Mouse (Mus musculus): ENCODE results near the gene Gtf3c5.

Gtf3c5 gene

DNA sequence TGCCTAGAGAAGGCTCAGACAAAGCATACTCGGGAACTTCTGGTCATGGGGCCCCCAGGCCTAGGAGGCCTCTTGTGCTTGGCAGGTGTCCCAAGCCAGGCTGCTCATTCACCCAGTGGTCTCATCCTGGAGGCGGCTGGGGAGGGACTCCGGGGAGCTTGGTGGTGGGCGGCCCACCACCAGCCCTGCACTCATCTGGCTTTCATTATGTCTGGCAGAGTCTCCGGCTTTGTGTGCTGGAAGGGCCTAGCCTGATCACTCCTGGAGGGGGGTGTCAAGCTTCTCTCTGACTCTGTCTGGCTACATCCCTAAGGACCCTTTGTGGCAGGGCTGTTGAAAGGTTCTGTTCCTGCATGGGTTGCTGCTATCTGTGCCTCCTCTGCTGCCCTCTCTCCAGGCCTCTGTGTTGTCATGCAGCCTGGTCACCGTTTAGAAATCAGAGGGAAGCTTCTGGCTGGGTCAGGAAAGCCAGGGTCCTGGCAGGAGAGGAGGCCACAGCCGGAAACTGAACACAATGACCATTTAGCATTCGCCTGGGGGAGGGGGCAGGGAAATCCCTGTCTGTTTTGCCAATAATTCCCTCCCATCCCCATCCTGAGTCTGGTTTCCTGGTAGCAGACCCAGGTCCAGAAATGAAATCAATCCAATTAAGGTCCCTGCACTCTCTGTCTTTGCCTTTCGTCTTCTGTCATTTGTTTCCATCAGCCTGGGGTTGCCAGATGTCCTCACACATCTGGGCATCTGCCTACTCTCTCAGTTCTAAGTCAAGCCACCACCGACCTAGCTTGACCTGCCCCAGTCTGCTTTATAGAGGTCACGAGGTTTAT is 48.9 kb downstream of the Gtf3c5 start:
- no peak for DNase-seq (ENCODE audit: low spot score in 2 of 2)

DNA sequence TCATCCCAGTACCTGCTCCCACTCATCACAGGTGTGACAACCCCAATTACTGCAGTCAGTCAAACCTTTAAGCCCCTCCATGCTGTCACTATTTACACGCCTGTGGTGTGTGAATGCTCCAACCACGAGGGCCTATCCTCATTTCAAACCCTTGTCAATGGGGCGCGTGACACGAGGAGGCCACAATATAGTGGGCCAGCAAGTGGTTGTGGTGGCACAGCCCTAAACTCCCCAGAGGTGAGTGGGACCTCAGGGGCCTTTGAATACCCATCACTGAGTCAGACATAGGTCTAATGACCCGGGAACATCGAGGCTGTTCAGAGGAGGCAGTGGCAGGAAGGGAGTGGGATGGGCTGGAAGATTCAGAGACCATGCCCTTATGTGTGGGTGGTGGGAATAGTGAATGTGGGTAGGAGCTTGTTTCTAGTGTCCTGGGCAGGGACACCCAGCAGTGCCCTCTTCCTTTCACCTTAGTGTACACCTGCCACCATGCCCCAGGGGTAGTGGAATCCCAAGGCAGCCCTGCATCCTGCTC is 49.6 kb downstream of the Gtf3c5 start:
- DNase-seq (ENCODE audit: low spot score in 2 of 2), result no peak

GRCm38 (mm10) chr2:28532938-28533771 is 50.4 kb downstream of the Gtf3c5 start:
- DNase-seq (ENCODE audit: low spot score in 2 of 2), result peak; percentile 81 to 83

DNA sequence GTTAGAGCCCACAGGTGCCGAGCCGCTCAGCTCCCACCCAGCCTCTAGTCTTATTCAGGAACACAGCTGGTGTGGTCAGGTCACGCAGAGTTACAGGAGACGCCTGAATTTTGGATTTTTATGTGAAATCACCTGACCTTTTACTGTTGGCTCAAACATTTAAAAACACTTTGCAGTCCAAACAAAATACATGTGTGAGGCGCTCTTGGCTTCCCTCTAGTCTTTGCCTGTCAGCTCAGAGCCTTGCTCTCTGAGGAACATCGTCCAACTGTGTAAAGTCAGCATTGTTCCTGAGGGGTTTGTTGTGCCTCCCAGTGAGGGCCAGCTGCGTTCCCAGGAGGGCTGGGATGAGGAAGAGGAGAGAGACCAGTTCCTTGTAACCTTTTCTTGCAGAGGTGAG is 53.2 kb downstream of the Gtf3c5 start:
- no peak for DNase-seq (ENCODE audit: low spot score in 2 of 2)

DNA sequence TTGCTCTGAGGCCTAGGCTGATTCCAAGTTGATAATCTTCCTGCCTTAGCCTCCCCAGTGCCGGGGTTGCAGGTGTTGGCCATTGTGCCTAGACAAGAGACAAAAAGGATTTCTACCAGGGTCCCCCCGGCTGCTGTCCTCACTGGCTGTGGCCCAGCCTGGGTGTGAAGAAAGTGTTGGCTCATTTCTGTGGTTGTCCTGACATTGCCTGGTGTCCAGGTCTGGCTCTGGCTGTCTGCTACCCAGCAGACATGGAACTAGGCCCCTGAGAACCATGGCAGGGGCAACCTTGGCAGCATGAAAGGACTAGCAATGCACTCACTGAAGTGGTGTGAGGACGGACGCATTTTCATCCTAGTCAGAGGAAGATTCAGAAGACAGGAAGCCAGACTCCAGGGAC is 53.7 kb downstream of the Gtf3c5 start:
- DNase-seq (ENCODE audit: low spot score in 2 of 2), result no peak

- DNase-seq (ENCODE audit: low spot score in 2 of 2), result no peak
Measured at GRCm38 (mm10) chr2:28528354-28528730, 55.2 kb downstream of the Gtf3c5 start.

DNA sequence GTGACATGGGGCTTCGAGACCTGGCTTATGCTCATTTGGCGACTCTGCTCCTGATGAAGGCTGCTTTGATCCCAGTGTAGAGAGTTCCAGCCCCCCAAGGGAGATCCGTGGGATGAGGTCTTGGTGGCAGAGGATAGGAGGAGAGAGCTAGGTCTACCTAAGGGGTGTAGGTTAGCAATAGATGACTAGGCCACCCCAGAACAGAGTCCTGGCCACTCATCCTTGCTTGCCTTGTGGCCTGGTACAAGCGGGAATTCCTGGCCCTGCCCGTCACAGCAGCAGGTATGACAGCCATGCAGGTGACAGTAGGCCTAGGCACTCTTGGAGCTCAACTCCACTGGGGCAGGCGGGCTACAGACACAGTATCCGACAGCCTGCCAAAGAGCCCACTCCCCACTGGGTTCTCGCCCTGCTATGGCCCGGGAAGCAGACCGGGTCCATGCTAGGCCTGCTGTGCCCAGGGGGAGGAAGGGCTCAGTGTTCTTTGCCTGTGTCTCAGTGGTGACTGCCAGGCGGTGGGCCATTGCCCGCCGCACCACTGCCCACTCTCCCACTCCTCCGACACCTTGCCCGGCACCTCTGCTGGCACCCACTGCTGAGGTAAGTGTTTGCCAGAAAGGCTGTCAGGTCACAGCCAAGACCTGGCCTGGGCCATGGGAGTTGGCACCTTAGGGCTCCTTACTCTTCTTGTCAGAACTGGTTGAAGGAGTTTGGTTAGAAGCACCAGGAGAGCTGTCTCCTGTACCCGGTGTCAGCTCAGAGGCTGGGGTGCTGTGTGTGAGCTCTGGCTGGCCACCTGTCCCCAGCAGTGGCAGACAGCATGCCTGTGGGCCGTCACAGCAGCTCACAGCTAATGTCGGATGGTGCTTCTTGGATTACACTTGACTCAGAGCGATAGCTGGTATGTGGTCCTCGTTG is 55.9 kb downstream of the Gtf3c5 start:
- no peak for DNase-seq (ENCODE audit: low spot score in 2 of 2)

GRCm38 (mm10) chr2:28525943-28526876 is 57.3 kb downstream of the Gtf3c5 start:
- DNase-seq (ENCODE audit: low spot score in 2 of 2), result peak; percentile 80 to 82

- peak in 1 of 2 experiments; percentile 41 for DNase-seq (ENCODE audit: low spot score in 2 of 2)
Measured at GRCm38 (mm10) chr2:28525219-28525942, 58.2 kb downstream of the Gtf3c5 start.

GRCm38 (mm10) chr2:28524406-28524805 is 59.1 kb downstream of the Gtf3c5 start:
- DNase-seq (ENCODE audit: low spot score in 2 of 2), result no peak

GRCm38 (mm10) chr2:28523643-28524117 is 59.9 kb downstream of the Gtf3c5 start:
- peak in 1 of 2 experiments; percentile 46 for DNase-seq (ENCODE audit: low spot score in 2 of 2)

DNA sequence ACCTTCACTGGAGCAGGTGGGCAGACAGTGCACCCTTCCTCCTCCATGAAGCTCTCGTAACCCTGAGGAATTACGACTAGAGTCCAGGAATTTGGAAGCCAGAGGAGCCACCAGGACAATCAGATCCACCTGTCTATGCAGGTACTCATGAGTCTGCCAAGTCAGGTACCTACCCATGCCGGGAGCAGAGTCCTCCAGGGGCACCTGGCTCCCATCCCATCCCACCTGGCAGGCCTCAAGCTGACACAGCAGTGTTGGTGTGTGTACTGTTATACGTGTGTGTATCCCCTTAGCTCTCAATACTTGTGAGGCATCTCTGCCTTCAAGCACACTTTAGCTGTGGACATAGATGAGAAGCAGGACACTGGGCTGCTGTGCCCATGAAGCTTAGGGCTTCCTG is 61.4 kb downstream of the Gtf3c5 start:
- no peak for DNase-seq (ENCODE audit: low spot score in 2 of 2)

GRCm38 (mm10) chr2:28521571-28522151 is 61.9 kb downstream of the Gtf3c5 start:
- DNase-seq (ENCODE audit: low spot score in 2 of 2), result no peak

DNA sequence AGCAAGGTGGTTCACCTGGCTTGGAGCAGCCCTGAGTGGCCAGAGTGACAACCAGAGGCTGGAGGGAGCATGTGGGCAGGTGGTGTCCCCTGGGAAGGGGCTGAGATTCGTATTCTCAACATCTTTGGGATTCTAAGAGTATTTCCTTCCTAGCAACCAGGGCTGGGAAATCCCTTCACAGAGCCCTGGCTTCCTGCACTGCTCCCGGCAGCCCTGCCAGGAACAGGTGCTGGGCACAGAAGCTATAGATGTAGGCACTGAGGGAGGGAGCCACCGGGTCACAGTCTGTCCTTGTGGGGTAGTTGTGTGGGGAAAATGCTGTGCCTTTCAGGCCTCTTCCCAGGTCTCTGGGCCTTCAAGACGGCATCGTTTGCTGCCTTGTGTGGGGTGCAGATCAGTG is 63.0 kb downstream of the Gtf3c5 start:
- DNase-seq (ENCODE audit: low spot score in 2 of 2), result no peak

DNA sequence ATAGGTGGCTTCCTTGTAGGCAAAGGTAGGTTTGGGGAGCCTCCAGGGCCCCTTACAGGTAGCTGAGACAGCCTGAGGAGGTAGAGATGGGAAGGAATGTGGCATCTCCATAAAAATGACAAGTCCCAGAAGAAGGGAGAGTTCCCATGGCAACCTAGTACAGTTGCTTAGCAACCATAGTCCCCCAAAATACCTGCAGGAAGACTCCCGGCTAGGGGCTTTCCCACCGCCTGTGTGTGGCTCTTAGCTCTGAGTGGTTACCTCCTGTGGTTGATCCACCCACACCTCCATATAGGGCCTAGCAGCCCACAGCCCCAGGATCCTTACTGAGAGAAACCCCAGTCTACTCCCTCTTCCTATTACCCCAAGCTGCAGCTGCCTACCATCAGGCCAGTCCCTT is 65.3 kb downstream of the Gtf3c5 start:
- DNase-seq (ENCODE audit: low spot score in 2 of 2), result peak; percentile 63 to 68

DNA sequence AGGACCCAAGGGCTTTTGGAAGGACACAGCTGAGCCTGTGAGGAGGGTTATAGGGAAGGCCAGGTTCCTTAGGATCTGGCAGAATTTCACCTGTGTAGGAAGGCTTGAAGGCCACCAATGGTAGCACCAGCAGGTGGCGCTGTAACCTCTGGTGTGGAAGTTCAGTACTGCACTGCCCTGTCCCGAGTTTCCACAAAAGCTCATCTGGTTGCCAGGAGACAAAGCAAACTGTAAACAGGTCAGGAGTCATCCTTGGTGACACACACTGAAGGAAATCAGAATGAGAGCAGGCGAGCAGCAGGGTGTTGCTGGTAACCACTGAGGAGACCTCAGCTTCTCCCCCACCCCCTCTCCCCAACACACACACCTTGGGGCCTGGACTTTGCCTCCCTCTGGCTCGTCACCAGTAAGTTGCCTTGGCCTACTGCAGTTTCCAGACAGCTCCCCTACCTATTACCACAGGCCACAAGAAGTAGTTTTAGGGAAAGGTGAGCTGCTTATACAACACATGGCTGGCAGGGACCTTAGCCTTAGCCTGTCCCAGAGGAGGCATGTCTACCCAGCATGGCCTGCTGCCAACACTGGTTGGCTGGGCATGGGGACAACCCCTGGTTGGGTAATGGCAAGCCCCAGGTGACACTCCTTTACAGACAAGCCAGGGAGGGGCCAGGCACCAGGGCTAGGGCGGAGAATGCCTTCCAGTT is 66.2 kb downstream of the Gtf3c5 start:
- DNase-seq (ENCODE audit: low spot score in 2 of 2), result peak; percentile 71 to 79

Measured in spleen, postnatal 36 days (tissue).